Mouse (Mus musculus) common myeloid progenitor, adult 5-6 weeks (primary cell): ENCODE data around the gene Spag5. TPM values are rescaled to one million over a fixed set of nuclear protein-coding genes. Genes with fewer than 3 reads are reported as not detected.
A peak's percentile ranks its signal among the peaks of the same experiment; 100 is the strongest.

Experiments used
- ATAC-seq: replicated peaks from 2 replicates; pipeline ENCODE4 v1.8.0; 2016; ENCODE audit warnings: low read depth, mild to moderate bottlenecking, moderate TSS enrichment, inconsistent platforms; ENCODE audit not compliant: poor library complexity, severe bottlenecking
- total RNA-seq: library from RNA; stranded (forward); fragments of 200-1000, 187-1606 nt; gene quantifications from 2 replicates; pipeline ENCODE4 v1.2.3, GENCODE M21; 2017

Spag5 gene
- total RNA-seq, 1 experiment from 2014 or later, result 52.4 TPM

GRCm38 (mm10) chr11:78347070-78347754, 45.9 kb downstream of the Spag5 start:
- ATAC-seq, result 0 out of 2 replicates have a peak, but pooled peaks have one; percentile 5

GRCm38 (mm10) chr11:78347908-78348307, 46.6 kb downstream of the Spag5 start:
- ATAC-seq, result no peak

- no peak for ATAC-seq
Observed at GRCm38 (mm10) chr11:78348474-78348873, 47.1 kb downstream of the Spag5 start.

- no peak for ATAC-seq
Observed at GRCm38 (mm10) chr11:78349441-78350358, 48.4 kb downstream of the Spag5 start.

- ATAC-seq, result peak; percentile 77
Observed at GRCm38 (mm10) chr11:78353081-78353480, 51.8 kb downstream of the Spag5 start.

- no peak for ATAC-seq
Observed at GRCm38 (mm10) chr11:78354905-78355304, 53.6 kb downstream of the Spag5 start.

GRCm38 (mm10) chr11:78355471-78356238, 54.3 kb downstream of the Spag5 start:
- no peak for ATAC-seq

GRCm38 (mm10) chr11:78358330-78359007, 57.1 kb downstream of the Spag5 start:
- no peak for ATAC-seq

- ATAC-seq, result peak; percentile 87
Observed at GRCm38 (mm10) chr11:78360125-78360788, 58.9 kb downstream of the Spag5 start.

GRCm38 (mm10) chr11:78360789-78361131, 59.4 kb downstream of the Spag5 start:
- no peak for ATAC-seq

- ATAC-seq, result no peak
Observed at GRCm38 (mm10) chr11:78363309-78364007, 62.1 kb downstream of the Spag5 start.

GRCm38 (mm10) chr11:78364103-78364502, 62.8 kb downstream of the Spag5 start:
- ATAC-seq, result no peak

- no peak for ATAC-seq
Observed at GRCm38 (mm10) chr11:78367456-78368225, 66.3 kb downstream of the Spag5 start.

- ATAC-seq, result no peak
Observed at GRCm38 (mm10) chr11:78370389-78370788, 69.1 kb downstream of the Spag5 start.

GRCm38 (mm10) chr11:78371711-78372110, 70.4 kb downstream of the Spag5 start:
- ATAC-seq, result no peak
